Mouse (Mus musculus) granulocyte monocyte progenitor cell, adult 5-6 weeks (primary cell): ENCODE data around the gene Tcte1. TPM values are rescaled to one million over a fixed set of nuclear protein-coding genes. Genes with fewer than 3 reads are reported as not detected.

Experiments
- ATAC-seq: replicated peaks from 2 replicates; pipeline ENCODE4 v1.8.0; 2016; ENCODE audit warnings: mild to moderate bottlenecking, moderate TSS enrichment, inconsistent platforms; ENCODE audit not compliant: poor library complexity, severe bottlenecking
- total RNA-seq, 2 experiments: library from RNA; stranded (forward) in 1 of 2; stranded (reverse) in 1 of 2; fragments of 200-712, 200-1000 nt in 1 of 2; fragments of >200 nt in 1 of 2; fragmentation: Nextera tagmentation in 1 of 2; gene quantifications; 2 replicates each; pipeline ENCODE4 v1.2.3; 2014 to 2017

Tcte1 gene
- total RNA-seq, 2 experiments from 2014 or later, result not detected

DNA sequence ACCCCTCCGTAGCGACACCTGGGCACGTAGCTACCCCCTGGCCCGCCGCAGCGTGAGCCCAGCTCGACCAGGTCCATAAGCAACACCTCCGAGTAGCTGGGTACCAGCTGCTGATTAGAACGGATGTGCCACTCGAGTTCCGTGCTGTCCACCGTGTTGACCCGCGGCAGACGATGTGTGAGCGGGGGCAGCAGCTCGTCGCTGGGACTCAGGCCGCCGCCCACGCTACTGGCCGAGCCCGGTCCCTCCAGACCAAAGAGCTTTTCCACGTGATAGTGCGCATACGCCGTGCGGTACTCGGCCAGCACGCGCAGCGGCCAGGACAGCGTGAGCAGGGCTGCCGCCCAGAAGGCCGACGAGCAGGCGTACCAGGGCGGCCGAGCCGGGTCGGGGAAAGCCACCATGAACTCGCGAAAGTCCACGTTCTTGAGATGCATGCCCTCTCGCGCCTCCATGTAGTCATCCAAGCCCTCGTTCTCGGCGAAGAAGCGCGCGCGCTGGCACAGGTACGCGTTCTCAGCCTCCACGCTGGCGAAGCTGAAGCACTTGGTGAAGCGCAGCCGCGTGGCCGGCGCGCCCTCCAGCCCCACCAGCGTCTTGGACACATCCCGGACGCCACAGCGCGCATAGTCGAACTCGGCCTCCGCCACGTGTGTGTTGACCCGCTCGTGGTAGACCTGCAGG, 22.2 kb downstream of the Tcte1 start:
- ATAC-seq, result peak; percentile 39

DNA sequence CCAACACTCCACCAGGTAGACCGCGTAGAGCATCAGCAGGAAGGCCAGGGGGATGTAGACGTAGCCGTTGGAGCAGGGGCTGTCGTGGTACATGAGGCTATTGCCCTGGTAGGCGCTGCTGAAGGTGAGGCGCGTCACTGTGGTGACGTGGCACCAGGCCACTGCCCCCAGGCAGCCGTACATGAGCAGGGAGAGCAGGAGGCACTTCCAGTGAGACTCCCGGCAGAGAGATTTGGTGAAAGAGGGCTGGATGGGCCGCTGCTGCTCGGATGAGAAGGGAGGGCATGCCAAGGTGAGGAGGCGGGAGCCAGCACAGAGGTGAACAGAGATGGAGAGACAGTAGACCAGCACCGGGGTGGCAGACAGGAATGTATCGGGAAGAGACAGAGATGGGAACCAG, 23.7 kb downstream of the Tcte1 start:
- ATAC-seq, result no peak

DNA sequence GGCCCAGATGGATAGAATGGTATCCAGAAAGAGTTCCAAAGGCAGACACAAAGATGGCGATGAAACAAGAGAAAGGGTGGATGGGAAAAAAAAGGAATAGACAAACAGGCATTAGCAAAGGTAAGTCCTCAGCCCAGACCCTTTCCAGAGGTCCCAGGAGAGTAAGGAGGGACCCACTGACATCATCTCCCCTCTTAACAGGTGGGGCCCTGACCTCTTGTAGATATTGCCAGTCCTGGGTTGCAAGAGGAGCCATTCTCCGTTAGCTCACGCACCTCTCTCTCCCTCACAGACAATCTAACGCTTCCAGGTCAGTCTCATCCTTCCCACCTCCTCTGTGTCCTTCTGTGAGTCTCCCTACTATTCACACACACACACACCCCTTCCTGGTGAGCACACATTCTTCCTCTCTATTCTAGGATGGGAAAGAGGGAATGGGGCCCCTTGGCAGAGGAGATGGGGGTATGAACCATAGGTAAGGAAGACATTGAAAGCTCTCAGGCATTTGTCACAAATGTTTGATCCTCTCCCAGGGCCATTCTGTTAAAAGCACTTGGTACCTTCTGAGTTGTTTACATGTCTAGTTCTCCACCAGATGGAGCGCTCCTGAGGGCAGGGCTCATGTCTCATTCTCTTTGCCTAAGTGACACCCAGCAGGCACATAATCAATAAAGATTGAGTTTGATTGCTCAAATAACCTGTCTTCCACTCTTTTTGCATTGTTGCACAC, 24.4 kb downstream of the Tcte1 start:
- ATAC-seq, result no peak

DNA sequence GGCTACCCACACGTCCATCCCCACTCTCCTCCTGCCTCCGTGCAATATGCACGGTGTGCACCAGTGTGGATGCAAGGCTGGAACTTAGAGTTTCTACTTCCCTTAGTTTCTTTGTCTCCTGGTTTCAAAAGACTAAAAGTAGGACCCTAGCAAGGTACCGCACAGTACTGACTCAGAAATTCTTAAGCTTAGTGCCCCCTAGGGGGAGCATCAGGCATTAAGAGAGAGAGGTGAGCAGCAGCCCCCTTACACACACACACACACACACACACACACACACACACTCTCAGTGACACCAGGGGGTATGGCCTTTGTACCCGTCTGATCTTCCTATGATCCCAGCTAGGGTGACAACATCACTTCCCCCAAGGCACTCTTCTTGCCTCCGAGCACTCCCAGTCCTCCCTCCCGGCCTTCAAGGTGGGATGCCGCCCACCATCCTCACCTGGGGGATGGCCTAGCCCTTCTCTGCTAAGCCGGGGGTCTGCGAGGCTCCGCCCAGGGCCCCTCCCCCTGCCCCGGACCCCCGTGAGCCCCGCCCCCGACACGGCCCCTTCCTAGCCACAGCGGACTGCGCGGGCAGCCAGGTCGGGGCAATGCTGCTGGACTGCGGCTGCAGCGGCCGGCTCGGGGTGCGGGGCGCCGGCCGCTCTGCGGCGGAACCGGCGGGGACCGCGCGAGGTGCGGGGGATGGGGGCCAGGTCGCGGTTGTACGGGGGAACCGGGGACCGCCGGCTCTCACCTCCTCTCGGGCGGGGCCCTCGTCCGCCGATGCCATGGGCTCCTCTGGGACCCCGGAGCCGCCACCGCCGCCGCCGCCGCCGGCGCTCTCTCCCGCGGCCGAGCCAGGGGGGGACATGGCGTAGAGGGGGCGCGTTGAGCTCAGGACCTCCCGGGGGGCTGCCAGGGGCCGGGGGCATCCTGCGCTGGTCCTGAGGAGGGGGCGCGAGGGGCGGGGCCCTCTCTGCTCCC, 25.6 kb downstream of the Tcte1 start:
- peak; percentile 20; the same call in 1 of the 2 replicates for ATAC-seq

DNA sequence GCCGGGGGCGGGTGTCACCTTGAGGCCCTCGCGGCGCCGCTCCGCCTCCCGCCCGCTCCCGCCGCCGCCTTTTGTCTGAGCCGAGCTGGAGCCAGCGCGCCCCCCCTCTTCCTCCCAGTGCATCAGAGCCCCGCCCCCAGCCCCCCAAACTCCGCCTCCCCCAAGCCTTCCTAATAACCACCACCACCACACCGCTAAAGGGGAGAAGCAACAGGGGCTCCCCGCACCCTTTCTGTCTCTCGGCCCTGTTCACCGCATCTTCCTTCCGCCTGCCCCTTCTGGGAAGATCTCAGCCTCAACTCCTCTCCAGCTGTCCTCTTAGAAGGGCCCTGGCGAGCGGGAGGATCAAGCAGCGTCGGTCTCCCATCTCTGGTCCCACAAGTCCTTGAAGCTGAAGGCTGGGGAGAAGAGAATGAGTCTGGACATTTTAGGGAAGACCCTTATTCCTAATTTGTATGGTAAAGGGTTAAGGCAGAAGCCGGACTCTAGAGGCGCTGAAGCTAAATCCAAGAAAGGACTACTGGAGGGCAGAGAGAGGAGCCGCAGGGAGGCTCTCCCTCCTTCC, 26.5 kb downstream of the Tcte1 start, which contains the start of gene Tmem151b:
Gene Tmem151b (minus strand): TSS at position 61 of the 565 bp plus-strand sequence.
- ATAC-seq, result 0 out of 2 replicates have a peak, but pooled peaks have one; percentile 5

DNA sequence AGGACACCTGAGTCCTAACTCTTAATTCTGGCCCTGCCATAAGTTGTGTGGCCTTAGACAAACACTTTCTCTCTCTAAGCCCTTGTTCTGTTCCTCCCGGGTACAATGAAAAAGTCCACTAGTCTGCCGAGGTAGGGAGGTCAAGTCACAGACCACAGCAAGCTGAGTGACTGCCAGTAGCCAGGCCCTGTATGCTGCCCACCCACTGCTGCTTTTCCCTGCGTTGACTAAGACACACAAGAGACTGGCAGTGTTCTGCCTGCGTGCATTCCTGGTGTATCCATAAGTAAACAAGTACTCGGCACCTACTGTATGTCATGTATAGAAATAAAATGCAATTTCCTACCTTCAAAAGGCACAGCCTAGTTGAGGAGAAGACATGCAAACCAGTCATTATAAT, 27.0 kb downstream of the Tcte1 start:
- no peak for ATAC-seq

DNA sequence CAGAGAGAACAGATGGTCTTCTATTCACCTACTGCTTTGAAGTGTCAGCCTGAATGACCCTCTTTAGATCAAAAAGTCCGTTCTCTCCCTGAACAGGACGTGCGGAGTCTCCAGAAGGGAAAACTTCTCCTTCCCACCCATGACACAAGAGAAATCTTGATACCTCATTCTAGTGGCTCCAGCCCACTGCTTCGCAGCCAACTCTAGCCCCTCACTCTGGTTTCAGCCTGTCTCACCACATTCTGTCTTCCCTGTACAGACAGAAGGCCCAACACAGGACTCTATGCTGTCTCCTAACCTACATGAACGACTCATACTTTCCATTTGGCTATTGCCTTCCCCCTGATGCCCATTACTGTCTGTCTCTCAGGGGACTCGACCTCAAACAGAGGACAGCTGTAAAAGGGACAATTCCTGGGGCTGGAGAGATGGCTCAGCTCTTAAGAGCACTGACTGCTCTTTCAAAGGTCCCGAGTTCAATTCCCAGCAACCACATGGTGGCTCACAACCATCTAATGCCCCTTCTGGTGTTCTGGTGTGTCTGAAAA, 28.1 kb downstream of the Tcte1 start:
- no peak for ATAC-seq

DNA sequence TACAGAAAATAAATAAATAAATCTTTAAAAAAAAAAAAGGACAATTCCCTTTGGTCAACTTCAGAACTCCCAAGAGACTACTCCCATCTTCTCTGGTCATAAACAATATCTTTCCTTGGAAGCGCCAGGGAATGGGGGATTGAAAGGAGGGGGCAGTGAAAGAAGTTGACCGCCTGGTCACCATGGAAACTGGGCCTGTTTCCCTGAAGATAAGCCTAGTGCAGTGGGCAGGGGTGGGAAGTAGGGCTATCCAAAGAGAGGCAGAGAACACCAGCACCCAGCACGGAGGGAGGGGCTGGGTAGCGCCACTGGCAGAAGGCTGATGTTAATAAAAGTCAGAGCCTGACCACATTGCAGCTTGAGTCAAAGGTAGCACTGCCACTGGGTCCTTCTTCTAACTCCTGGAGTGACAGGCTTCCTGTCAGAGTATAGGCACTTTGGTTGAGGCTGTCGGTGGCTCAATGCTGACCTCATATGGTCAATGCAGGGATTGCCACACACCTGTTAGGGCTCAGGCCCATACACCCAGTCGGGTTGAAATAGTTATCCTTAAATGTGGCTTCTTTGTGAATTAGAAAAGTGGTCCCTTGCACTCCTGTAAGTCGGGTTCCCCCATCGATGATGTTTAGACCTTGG, 28.7 kb downstream of the Tcte1 start:
- ATAC-seq, result peak; percentile 49

DNA sequence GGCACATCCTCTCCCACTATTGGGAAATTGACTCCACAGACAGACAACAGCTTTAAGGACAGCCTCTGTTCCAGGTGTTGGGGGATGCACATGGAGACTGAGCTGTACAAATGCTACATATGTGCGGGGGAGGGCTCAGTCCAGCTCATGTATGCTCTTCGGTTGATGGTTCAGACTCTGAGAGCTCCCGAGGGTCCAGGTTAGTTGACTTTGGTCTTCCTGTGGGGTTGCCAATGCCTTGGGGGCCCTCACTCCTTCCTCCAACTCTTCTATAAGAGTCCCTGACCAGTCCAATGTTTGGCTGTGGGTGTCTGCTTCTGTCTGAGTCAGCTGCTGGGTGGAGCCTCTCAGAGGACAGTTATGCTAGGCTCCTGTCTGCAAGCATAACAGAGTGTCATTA, 29.8 kb downstream of the Tcte1 start:
- no peak for ATAC-seq

DNA sequence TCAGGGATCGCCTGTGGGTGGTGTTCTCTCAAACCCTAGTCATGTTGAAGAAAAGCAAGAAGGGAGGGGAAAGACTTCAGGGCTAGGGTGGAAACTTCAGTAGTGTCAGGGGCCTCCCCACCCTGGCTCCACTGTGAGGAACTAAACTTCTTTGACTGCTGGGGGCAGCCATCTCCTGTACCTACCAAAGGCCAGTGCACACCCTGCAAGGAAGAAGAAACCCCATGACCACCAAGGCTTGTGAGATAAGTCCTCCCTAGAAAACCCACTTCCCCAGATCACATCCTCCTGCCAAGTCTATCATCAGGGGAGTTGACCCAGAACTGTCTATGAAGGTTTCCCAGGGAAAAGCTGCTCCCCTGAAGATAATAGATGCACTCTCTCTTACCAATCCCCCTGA, 31.2 kb downstream of the Tcte1 start:
- ATAC-seq, result peak; percentile 13

DNA sequence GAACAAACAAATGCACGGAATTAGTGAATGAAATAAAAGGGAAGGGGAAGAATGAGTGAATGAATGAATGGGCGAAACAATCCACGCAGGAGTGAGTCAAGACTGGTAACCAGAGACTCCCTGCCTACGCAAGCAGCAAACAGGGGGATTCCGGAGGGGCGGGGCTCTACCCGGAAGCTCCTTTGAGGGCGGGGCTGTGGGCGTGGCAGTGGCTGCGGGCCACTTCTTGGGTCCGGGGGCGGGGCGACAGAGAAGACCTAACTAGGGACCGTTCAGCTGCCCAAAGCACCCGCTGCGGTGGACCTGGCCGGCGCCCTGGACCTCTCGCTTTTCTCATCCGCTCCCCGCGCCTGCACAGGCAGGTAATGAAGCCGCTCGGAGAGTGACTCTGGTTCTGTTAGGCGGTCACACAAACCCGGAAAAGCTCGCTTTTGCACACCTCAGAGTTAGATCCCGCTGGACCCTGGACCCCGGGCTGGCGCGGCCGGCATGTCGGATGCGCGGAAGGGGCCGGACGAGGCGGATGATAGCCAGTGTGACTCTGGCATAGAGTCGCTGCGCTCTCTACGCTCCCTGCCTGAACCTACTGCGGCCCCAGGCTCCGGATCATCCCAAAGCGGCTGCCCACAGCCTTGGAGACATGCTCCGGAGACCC, 32.3 kb downstream of the Tcte1 start, which contains the start of gene Nfkbie:
Gene Nfkbie (plus strand): TSS at position 252 of the 655 bp plus-strand sequence.
- peak; percentile 65 for ATAC-seq

DNA sequence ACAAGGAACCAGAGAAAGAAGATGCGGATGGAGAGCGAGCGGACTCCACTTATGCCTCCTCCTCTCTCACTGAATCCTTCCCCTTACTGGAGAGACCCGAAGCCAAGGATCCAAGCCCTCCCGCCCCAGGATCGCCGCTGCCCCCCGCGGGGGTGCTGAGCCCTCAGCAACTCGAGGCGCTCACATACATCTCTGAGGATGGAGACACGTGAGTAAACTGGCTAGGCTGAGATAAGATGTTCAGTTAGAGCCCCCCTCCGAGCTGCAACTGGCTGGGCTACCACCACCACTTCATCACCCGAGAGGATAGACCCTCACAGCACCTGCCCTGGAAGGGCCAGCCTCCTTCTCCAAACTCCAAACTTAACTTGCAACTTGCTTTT, 32.9 kb downstream of the Tcte1 start:
- ATAC-seq, result no peak

DNA sequence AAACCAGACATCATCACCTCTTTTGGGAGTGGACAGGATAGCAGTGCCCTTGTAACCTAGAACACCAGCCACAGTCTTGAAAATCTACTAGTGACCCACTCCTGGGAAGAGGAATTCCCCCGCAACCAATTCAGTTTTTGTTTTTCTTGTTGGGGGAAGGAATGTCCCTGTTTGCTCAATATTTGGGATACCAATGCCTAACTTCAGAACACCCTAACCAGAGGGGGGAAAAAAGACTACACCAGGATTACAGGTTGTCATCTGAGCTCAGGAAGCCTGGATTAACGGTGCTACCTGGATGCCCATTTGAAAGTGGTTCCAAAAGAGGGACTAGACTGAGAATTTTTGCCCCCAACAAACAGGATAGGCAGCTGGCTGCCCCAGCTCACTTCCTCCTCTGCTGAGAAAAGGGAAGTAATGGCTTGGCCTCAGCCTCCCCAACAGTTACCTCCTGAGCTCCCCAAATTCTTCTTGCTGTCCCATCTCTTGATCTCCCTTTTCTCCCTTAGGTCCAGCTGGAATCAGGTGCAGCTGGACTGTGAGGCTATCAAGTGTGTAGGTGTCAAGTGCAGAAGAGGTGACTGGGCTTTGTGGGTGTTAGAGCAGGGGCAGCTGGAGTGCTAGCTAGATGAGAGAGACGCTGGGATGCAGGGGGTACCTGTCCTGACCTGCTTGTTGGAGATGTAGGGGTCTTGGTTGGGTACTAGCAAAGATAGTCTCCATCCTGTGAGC, 33.4 kb downstream of the Tcte1 start:
- peak; percentile 27 for ATAC-seq

DNA sequence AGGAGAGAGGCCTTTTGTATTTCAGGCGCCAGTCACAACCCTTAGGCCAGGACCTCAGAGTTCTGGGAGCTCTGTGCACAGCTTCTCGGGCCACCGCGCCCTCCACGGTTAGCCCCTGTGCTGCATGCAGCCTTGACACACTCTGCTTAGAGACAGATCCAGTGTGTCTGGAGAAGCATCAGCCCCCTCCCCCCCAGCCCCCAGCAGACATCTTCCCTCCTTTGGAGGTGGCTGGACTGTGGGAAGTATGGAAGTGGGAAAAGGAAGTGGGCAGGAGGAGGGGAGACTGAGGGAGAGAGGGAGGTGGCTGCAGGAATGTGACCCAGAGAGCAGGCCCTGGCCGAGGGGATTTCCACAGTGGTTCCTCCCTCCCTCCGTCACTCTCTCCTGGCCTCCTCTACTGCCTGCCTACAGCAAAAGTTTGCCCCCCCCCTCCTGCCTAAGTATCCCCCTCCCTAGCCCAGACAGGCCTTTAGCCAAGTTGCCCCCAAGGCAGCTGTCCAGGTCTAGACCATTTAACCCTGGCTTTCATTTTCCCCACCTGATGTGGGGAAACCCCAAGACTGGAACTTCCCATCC, 34.1 kb downstream of the Tcte1 start:
- ATAC-seq, result 0 out of 2 replicates have a peak, but pooled peaks have one; percentile 4

DNA sequence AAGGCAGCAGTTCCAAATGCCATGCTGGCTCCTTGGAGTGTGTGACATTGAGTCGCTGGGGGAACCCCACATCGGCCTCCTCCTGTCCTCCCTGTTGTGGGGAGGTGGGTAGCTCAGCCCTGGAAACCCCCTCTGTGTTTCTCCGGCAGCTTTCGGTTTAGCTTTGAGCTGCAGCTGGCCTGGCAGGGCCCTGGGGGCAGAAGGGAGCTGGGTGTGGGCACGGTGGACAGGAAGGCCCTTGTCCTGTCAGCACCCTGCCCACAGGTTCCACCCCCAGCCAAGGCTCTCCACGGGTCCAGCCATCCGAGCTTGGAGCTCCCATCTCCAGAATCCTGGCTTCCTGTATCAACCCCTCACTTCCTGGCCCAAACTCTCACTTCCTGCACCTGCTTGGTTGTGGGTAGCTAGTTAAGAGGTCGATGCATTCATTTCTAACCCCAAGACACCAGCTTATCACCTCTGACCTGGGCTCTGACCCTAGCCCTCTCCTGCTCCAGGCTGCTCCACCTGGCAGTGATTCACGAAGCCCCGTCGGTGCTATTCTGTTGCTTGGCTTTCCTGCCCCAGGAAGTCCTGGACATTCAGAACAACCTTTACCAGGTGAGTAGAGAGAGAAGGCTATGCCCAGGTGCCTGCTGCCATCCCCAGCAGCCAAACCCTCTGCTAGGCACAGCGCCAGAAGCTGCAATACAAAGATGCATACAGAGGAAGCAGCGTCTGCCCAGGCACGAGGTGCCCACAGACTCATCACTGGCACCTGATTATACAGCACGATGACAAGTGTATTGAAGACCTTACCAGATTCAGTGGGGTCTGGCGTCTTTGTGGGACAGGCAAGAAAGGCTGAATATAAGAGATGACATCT, 35.0 kb downstream of the Tcte1 start:
- peak; percentile 12 for ATAC-seq

DNA sequence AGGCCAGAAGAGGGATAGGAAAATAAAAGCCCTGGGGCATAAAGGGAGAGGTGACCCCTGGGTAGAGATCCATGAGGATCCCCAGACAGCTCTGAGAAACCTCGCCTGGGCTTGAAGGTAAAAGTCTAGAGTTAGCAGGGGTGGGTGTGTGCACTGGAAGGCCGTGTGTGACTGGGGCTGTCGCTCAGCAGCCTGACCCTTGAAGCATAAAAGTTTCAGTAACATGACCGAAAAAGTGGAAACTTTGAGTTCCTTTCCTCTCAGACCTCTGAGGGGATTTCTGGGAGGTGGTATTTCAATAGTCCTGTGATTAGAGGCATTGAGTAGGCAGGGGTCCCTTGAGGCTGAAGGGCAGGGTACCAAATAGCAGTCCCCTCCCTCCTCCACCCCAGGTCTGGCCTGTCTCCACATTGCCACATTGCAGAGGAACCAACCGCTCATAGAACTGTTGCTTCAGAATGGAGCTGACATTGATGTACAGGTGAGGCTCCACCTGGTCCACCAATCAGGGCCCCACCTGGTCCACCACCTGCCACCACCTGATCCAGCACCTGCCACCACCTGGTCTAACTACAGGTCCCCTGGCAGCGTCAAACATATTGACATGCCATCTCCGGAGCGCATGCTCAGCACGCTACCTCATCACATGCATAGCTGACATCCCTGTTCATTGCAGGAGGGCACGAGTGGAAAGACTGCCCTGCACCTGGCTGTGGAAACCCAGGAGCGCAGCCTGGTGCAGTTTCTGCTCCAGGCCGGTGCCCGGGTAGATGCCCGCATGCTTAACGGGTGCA, 36.7 kb downstream of the Tcte1 start:
- ATAC-seq, result no peak
